9 mouse cellular contexts compared by ENCODE assay signal in genomic region chr19:38298018-38298626, GRCm38 (mm10). TPM values are rescaled to one million over a fixed set of nuclear protein-coding genes. Genes with fewer than 3 reads are reported as not detected.
A peak's percentile ranks its signal among the peaks of the same experiment; 100 is the strongest.
DNase-seq lines count a peak whose midpoint lies in the region; ATAC-seq and TF ChIP-seq lines count a peak whose summit lies in the region.
"Had no signal": no experiment of that assay in that cellular context is flagged by ENCODE, and none has a peak within 500 bp of the region (broad histone marks: within the 10 kb centered on the region; RNA-seq: fewer than 3 reads in every experiment).

No protein-coding gene starts in this region.

- H3K4me1 ChIP-seq in kidney, embryonic 14.5 days (ENCODE audit: control insufficient read depth, insufficient read depth, low read length): no peaks in the 10 kb centered on the region
- peaks cover 5% of the 10 kb centered on the region; the same call in 1 of the 2 replicates for H3K4me1 ChIP-seq in limb, embryonic 13.5 days
- H3K4me1 ChIP-seq: liver, embryonic 12.5 days had no signal

- H3K27ac ChIP-seq in kidney, embryonic 14.5 days (ENCODE audit: low read depth, low read length): no peak overlapping the region; the same call in 1 of the 2 replicates
- H3K27ac ChIP-seq in limb, embryonic 13.5 days: peak overlapping the region; percentile 61; the same call in 1 of the 2 replicates
- H3K27ac ChIP-seq: liver, embryonic 12.5 days had no signal

- WGBS in kidney, embryonic 14.5 days: 11% methylated on average over 3 of the region's 3 CpGs
- WGBS in limb, embryonic 13.5 days: 11% methylated on average over 3 of the region's 3 CpGs

- no peaks in the 10 kb centered on the region for H3K36me3 ChIP-seq in kidney, embryonic 14.5 days (ENCODE audit: control insufficient read depth, insufficient read depth, low read length)
- no peaks in the 10 kb centered on the region for H3K36me3 ChIP-seq in limb, embryonic 13.5 days
- H3K36me3 ChIP-seq: liver, embryonic 12.5 days had no signal

- no peak for TF ChIP-seq POLR2A in brain, embryonic 14.5 days (IDR thresholded peaks at IDR 0.05; ENCODE audit: borderline replicate concordance, extremely low read depth, insufficient read depth, insufficient read length, poor library complexity, severe bottlenecking)

- DNase-seq in kidney, adult 8-10 months: no peak
- DNase-seq in CD4-positive helper T cell, adult 2 months (ENCODE audit: low read depth, low spot score): peak; percentile 47
- peak; percentile 55 for DNase-seq in brain, embryonic 14.5 days (ENCODE audit: low read depth)
- no peak for DNase-seq in frontal cortex, postnatal 14 days (ENCODE audit: low spot score in 2 of 2)
- no peak for DNase-seq in right cerebral cortex, postnatal 36 days (ENCODE audit: low spot score in 2 of 2)
- DNase-seq in cerebellum, adult 18-20 months: no peak

- no peak overlapping the region for H3K4me2 ChIP-seq in kidney, embryonic 14.5 days (replicated peaks; ENCODE audit: low read depth, low read length)
- no peak overlapping the region for H3K4me2 ChIP-seq in limb, embryonic 13.5 days (replicated peaks)
- H3K4me2 ChIP-seq: liver, embryonic 12.5 days had no signal

- TF ChIP-seq CTCF in brain, embryonic 14.5 days (IDR thresholded peaks at IDR 0.05; ENCODE audit: borderline replicate concordance, extremely low read depth, insufficient read depth, insufficient read length): no peak

- no peaks in the 10 kb centered on the region for H3K27me3 ChIP-seq in kidney, embryonic 14.5 days (ENCODE audit: control insufficient read depth, insufficient read depth, low read length)
- H3K27me3 ChIP-seq in limb, embryonic 13.5 days: no peaks in the 10 kb centered on the region
- H3K27me3 ChIP-seq: liver, embryonic 12.5 days had no signal

- peak; percentile 39; the same call in 1 of the 2 replicates for ATAC-seq in kidney, embryonic 14.5 days (ENCODE audit: low FRiP score, low TSS enrichment)
- no peak for ATAC-seq in limb, embryonic 13.5 days (ENCODE audit: low FRiP score, low read depth)
- ATAC-seq: liver, embryonic 12.5 days had no signal

- no peak overlapping the region for H3K9ac ChIP-seq in kidney, embryonic 14.5 days (ENCODE audit: low read depth, low read length)
- H3K9ac ChIP-seq in limb, embryonic 13.5 days: no peak overlapping the region
- H3K9ac ChIP-seq: liver, embryonic 12.5 days had no signal

- H3K4me3 ChIP-seq in kidney, embryonic 14.5 days (ENCODE audit: low read length): no peak overlapping the region
- no peak overlapping the region for H3K4me3 ChIP-seq in limb, embryonic 13.5 days
- H3K4me3 ChIP-seq: liver, embryonic 12.5 days had no signal

- no peaks in the 10 kb centered on the region for H3K9me3 ChIP-seq in kidney, embryonic 14.5 days (ENCODE audit: control insufficient read depth, low read length)
- no peaks in the 10 kb centered on the region for H3K9me3 ChIP-seq in limb, embryonic 13.5 days
- H3K9me3 ChIP-seq: liver, embryonic 12.5 days had no signal

RNA-seq across cellular contexts. Expression of gene Lgi1, which starts 33.8 kb away (rescaled TPM):
- 0.86 and 1.6 TPM in 2 replicates for polyA plus RNA-seq in kidney, embryonic 14.5 days (2014; fragmentation: Nextera tagmentation; extraction: Ambion mirVana)
- 9.0 and 11.4 TPM in 2 replicates for polyA plus RNA-seq in brain, embryonic 14.5 days (2012; rRNA removed)
- polyA plus RNA-seq in limb, embryonic 13.5 days (2015; fragmentation: Nextera tagmentation; extraction: Ambion mirVana): 1.8 and 1.9 TPM in 2 replicates

Comparison
In these comparisons a context has a peak if more than half of its experiments do, and no peak if none do; other contexts are left out.
1. DNase-seq: peak in CD4-positive helper T cell, adult 2 months (single experiment) and brain, embryonic 14.5 days (single experiment); none in kidney, adult 8-10 months (0 of 2), frontal cortex, postnatal 14 days (0 of 2), right cerebral cortex, postnatal 36 days (0 of 2) and cerebellum, adult 18-20 months (0 of 2).